Mouse (Mus musculus) kidney, postnatal 0 days (tissue): ENCODE measurements at regions not wholly inside any gene's neighbourhood (a gene's known extent, or its start where the extent isn't known, plus 50 kb on each side); places are given as distances from the start of the nearest gene placed in this dataset.

Source experiments
- ATAC-seq: fragments of 200-750 bp; cut with Nextera tagmentation; replicated peaks from 2 replicates; pipeline ENCODE4 v1.8.0; 2017; ENCODE audit warnings: low read depth, moderate number of reproducible peaks, moderate TSS enrichment, moderate library complexity; ENCODE audit not compliant: low FRiP score
- DNase-seq: peaks from one replicate; pipeline ENCODE4 v3.0.0-alpha.2; 2016; ENCODE audit warnings: low spot score
- H3K27ac ChIP-seq: fragments of 300-500 bp; sonication (generic); 2 replicates; pipeline ENCODE4 v1.5.1; 2014; ENCODE audit warnings: mild to moderate bottlenecking
- H3K27me3 ChIP-seq: fragments of 300-500 bp; sonication (generic); 2 replicates; pipeline ENCODE4 v1.6.1; 2014; ENCODE audit warnings: low read length, mixed read lengths; ENCODE audit not compliant: insufficient read depth
- H3K36me3 ChIP-seq: fragments of 300-500 bp; sonication (generic); 2 replicates; pipeline ENCODE4 v1.6.1; 2014; ENCODE audit warnings: low read length, mixed read lengths; ENCODE audit not compliant: insufficient read depth
- H3K4me1 ChIP-seq: fragments of 300-500 bp; sonication (generic); replicated peaks from 2 replicates; pipeline ENCODE4 v1.6.1; 2014; ENCODE audit warnings: antibody characterized with exemption, low read length, mixed read lengths; ENCODE audit not compliant: insufficient read depth
- H3K4me2 ChIP-seq: fragments of 300-500 bp; sonication (generic); 2 replicates; pipeline ENCODE4 v1.6.1; 2014; ENCODE audit warnings: mild to moderate bottlenecking, low read length, moderate library complexity, mixed read lengths
- H3K4me3 ChIP-seq: fragments of 300-500 bp; sonication (generic); replicated peaks from 2 replicates; pipeline ENCODE4 v1.5.1; 2014; ENCODE audit warnings: low read depth, low read length
- H3K9ac ChIP-seq: fragments of 300-500 bp; sonication (generic); 2 replicates; pipeline ENCODE4 v1.6.1; 2014; ENCODE audit warnings: low read depth, low read length
- H3K9me3 ChIP-seq: fragments of 300-500 bp; sonication (generic); replicated peaks from 2 replicates; pipeline ENCODE4 v1.6.1; 2016; ENCODE audit warnings: low read length, inconsistent platforms, mixed read lengths
- CTCF ChIP-seq: IDR thresholded peaks from 2 replicates; pipeline ENCODE4 v1.5.1; 2016; ENCODE audit warnings: antibody characterized with exemption, low read depth, mild to moderate bottlenecking, moderate library complexity
- WGBS: fragments of 180-500 bp; shearing (Covaris S2); extraction: QIAGEN DNeasy Blood & Tissue Kit; methylation state at CpG from one replicate; pipeline ENCODE4 v1.1.7; 2014; 5-methylcytosine and 5-hydroxymethylcytosine counted together

DNA sequence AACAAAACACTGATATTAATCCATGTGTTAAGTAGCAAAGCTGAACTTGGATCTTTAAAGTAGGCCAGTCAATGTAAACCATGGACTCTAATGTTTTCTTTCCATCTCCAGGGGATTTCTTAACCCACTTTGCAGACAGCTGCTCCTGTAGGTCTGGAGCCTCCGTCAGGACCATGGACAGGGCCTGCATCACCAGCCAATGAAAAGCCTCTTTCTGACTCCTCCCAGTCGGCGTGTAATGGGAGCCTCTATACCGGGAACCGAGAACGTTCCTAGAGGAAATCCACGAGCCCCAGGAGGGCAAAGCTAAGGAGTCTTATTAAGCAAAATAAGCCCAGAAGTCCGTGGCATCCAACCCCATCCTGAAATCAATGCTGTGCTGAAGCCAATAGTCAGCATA lies 189.1 kb upstream of the Csf3r start:
- Histone ChIP-seq H3K36me3 (no peaks in the 10 kb centered on the region), H3K9me3 (no peaks in the 10 kb centered on the region), H3K4me3 (no peak overlapping the region), H3K4me2 (no peak overlapping the region), H3K27me3 (no peaks in the 10 kb centered on the region), H3K4me1 (no peaks in the 10 kb centered on the region), H3K27ac (no peak overlapping the region), H3K9ac (no peak overlapping the region)
- TF ChIP-seq CTCF = no peak
- WGBS = 1% methylated on average over 8 of the region's 8 CpGs
- ATAC-seq (no peak), DNase-seq (peak; percentile 91)

- no peak for DNase-seq
- ATAC-seq = no peak
- Histone ChIP-seq H3K9me3 (no peaks in the 10 kb centered on the region), H3K27ac (no peak overlapping the region), H3K4me2 (no peak overlapping the region), H3K9ac (no peak overlapping the region), H3K4me3 (no peak overlapping the region), H3K4me1 (no peaks in the 10 kb centered on the region), H3K27me3 (no peaks in the 10 kb centered on the region), H3K36me3 (no peaks in the 10 kb centered on the region)
- no peak for TF ChIP-seq CTCF
- 80% methylated on average over 3 of the region's 3 CpGs for WGBS
Observed at GRCm38 (mm10) chr4:125847568-125847967, 176.8 kb upstream of the Csf3r start.

GRCm38 (mm10) chr4:125850300-125850699 lies 174.1 kb upstream of the Csf3r start:
- Histone ChIP-seq H3K9me3 (no peaks in the 10 kb centered on the region), H3K9ac (no peak overlapping the region), H3K36me3 (no peaks in the 10 kb centered on the region), H3K27me3 (no peaks in the 10 kb centered on the region), H3K4me1 (no peaks in the 10 kb centered on the region), H3K27ac (no peak overlapping the region), H3K4me2 (no peak overlapping the region), H3K4me3 (no peak overlapping the region)
- ATAC-seq = no peak
- peak; percentile 55 for DNase-seq
- peak; percentile 73 for TF ChIP-seq CTCF
- WGBS = 11% methylated on average over 4 of the region's 4 CpGs

DNA sequence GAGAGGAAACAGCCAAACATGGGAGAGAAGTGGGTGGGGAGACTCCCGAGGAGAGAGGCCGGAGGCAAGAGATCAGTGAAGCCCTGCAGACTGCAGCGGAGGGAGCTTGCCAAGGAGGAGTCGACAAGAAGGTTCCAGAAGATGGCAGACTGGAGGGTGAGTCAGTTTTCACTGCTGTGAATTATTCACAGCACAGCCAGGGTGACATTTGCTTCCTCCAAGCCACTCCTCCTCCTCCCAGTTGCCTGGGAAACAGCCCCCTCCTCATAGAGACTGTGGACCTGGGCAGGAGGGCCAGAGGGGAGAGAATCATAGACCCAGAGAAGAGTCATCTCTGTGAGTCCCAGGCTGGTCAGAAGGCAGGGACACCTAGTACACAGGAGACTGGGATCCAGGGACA lies 171.8 kb upstream of the Csf3r start:
- no peak overlapping the region for H3K4me3 ChIP-seq
- ATAC-seq = 0 out of 2 replicates have a peak, but pooled peaks have one; percentile 36
- WGBS = 45% methylated on average over 4 of the region's 4 CpGs
- no peak overlapping the region for H3K4me2 ChIP-seq
- H3K9me3 ChIP-seq = no peaks in the 10 kb centered on the region
- H3K4me1 ChIP-seq = no peaks in the 10 kb centered on the region
- H3K27me3 ChIP-seq = no peaks in the 10 kb centered on the region
- TF ChIP-seq CTCF = no peak
- no peak overlapping the region for H3K9ac ChIP-seq
- H3K27ac ChIP-seq = no peak overlapping the region
- H3K36me3 ChIP-seq = no peaks in the 10 kb centered on the region
- DNase-seq = no peak

- H3K36me3 ChIP-seq = no peaks in the 10 kb centered on the region
- no peak overlapping the region for H3K4me3 ChIP-seq
- no peaks in the 10 kb centered on the region for H3K9me3 ChIP-seq
- H3K27me3 ChIP-seq = no peaks in the 10 kb centered on the region
- H3K9ac ChIP-seq = no peak overlapping the region
- H3K4me2 ChIP-seq = no peak overlapping the region
- WGBS = 11% methylated on average over 11 of the region's 11 CpGs
- ATAC-seq = no peak
- DNase-seq = no peak
- no peaks in the 10 kb centered on the region for H3K4me1 ChIP-seq
- TF ChIP-seq CTCF = no peak
- no peak overlapping the region for H3K27ac ChIP-seq
Observed at GRCm38 (mm10) chr4:125855983-125856591, 168.3 kb upstream of the Csf3r start.

GRCm38 (mm10) chr4:125856781-125857180 lies 167.6 kb upstream of the Csf3r start:
- Histone ChIP-seq H3K4me3 (no peak overlapping the region), H3K27ac (no peak overlapping the region), H3K4me1 (no peaks in the 10 kb centered on the region), H3K9me3 (no peaks in the 10 kb centered on the region), H3K27me3 (no peaks in the 10 kb centered on the region), H3K36me3 (no peaks in the 10 kb centered on the region), H3K9ac (no peak overlapping the region), H3K4me2 (no peak overlapping the region)
- 54% methylated on average over 5 of the region's 5 CpGs for WGBS
- DNase-seq (no peak), ATAC-seq (no peak)
- no peak for TF ChIP-seq CTCF

DNA sequence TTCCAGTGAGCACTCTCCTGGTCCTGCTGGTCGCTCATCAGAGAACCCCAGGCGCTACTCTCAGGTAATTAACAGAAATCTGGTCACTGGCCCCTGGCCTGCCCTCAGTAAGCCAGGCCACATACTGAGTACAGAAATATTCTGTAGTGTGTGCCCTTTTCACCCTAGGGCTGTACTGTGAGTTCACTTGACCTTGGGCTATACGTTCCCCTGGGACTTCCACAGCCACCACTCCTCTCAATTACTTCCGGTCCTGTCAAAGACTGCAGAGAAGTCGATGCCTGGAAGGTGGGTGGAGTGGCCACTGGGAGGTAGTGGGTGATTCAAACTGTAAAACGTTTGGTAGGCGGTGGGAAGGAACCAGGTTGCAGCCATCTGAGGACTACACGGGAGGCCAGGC lies 159.3 kb upstream of the Csf3r start:
- Histone ChIP-seq H3K36me3 (no peaks in the 10 kb centered on the region), H3K27me3 (no peaks in the 10 kb centered on the region), H3K9ac (no peak overlapping the region), H3K27ac (no peak overlapping the region), H3K9me3 (no peaks in the 10 kb centered on the region), H3K4me2 (no peak overlapping the region), H3K4me3 (no peak overlapping the region), H3K4me1 (no peaks in the 10 kb centered on the region)
- ATAC-seq (no peak), DNase-seq (no peak)
- WGBS = 11% methylated on average over 8 of the region's 8 CpGs
- TF ChIP-seq CTCF = no peak
